Mouse (Mus musculus) intestine, embryonic 16.5 days (tissue): Measurements from ENCODE around the gene Aebp1. TPM values are rescaled to one million over a fixed set of nuclear protein-coding genes. Genes with fewer than 3 reads are reported as not detected.

Experiments
- ATAC-seq: fragments of 200-750 bp; cut with Nextera tagmentation; 2 replicates; pipeline ENCODE4 v1.8.0; 2017; ENCODE audit warnings: moderate TSS enrichment, moderate library complexity
- H3K27ac ChIP-seq: fragments of 300-500 bp; sonication (generic); 2 replicates; pipeline ENCODE4 v1.5.1; 2014; ENCODE audit warnings: mild to moderate bottlenecking, low read length
- H3K27me3 ChIP-seq: fragments of 300-500 bp; sonication (generic); replicated peaks from 2 replicates; pipeline ENCODE4 v1.6.1; 2014; ENCODE audit warnings: low read length, control low read depth, mixed read lengths; ENCODE audit not compliant: control insufficient read depth, insufficient read depth
- H3K36me3 ChIP-seq: fragments of 300-500 bp; sonication (generic); 2 replicates; pipeline ENCODE4 v1.6.1; 2014; ENCODE audit warnings: low read length, control low read depth; ENCODE audit not compliant: control insufficient read depth, insufficient read depth
- H3K4me1 ChIP-seq: fragments of 300-500 bp; sonication (generic); 2 replicates; pipeline ENCODE4 v1.6.1; 2014; ENCODE audit warnings: low read length, control low read depth, mixed read lengths; ENCODE audit not compliant: control insufficient read depth, insufficient read depth
- H3K4me2 ChIP-seq: fragments of 300-500 bp; sonication (generic); 2 replicates; pipeline ENCODE4 v1.6.1; 2014; ENCODE audit warnings: low read depth, low read length, control low read depth
- H3K4me3 ChIP-seq: fragments of 300-500 bp; sonication (generic); 2 replicates; pipeline ENCODE4 v1.5.1; 2014; ENCODE audit warnings: mild to moderate bottlenecking, low read length
- H3K9ac ChIP-seq: fragments of 300-500 bp; sonication (generic); 2 replicates; pipeline ENCODE4 v1.6.1; 2014; ENCODE audit warnings: low read depth, low read length
- H3K9me3 ChIP-seq: fragments of 300-500 bp; sonication (generic); 2 replicates; pipeline ENCODE4 v1.6.1; 2016; ENCODE audit warnings: low read length, control low read depth; ENCODE audit not compliant: control insufficient read depth
- WGBS: fragments of 180-500 bp; shearing (Covaris S2); extraction: QIAGEN DNeasy Blood & Tissue Kit; methylation state at CpG from one replicate; pipeline ENCODE4 v1.1.7; 2014; 5-methylcytosine and 5-hydroxymethylcytosine counted together
- polyA plus RNA-seq: library from polyadenylated mRNA; unstranded; fragments of >200 nt; fragmentation: Nextera tagmentation; extraction: Ambion mirVana; gene quantifications from 2 replicates; pipeline ENCODE4 v1.2.1, GENCODE M21; 2015

Gene Aebp1
- polyA plus RNA-seq, 1 experiment from 2014 or later: 38.4 TPM

- Histone ChIP-seq H3K27ac (no peak overlapping the region), H3K4me3 (no peak overlapping the region), H3K4me1 (no peaks in the 10 kb centered on the region), H3K4me2 (no peak overlapping the region), H3K36me3 (no peaks in the 10 kb centered on the region), H3K9ac (no peak overlapping the region), H3K9me3 (no peaks in the 10 kb centered on the region), H3K27me3 (no peaks in the 10 kb centered on the region)
- WGBS: 51% methylated on average over 4 of the region's 4 CpGs
- no peak for ATAC-seq
These were observed 10.6 kb upstream of the Aebp1 start for GRCm38 (mm10) chr11:5851021-5851736.

GRCm38 (mm10) chr11:5852314-5852713 lies 9.4 kb upstream of the Aebp1 start:
- H3K9me3 ChIP-seq: no peaks in the 10 kb centered on the region
- H3K4me2 ChIP-seq: no peak overlapping the region
- H3K9ac ChIP-seq: no peak overlapping the region
- H3K27ac ChIP-seq: no peak overlapping the region
- H3K36me3 ChIP-seq: no peaks in the 10 kb centered on the region
- no peak for ATAC-seq
- H3K4me1 ChIP-seq: no peaks in the 10 kb centered on the region
- 47% methylated on average over 1 of the region's 1 CpGs for WGBS
- no peak overlapping the region for H3K4me3 ChIP-seq
- no peaks in the 10 kb centered on the region for H3K27me3 ChIP-seq

GRCm38 (mm10) chr11:5855481-5855880 lies 6.3 kb upstream of the Aebp1 start:
- Histone ChIP-seq H3K4me1 (no peaks in the 10 kb centered on the region), H3K9ac (no peak overlapping the region), H3K36me3 (no peaks in the 10 kb centered on the region), H3K4me2 (no peak overlapping the region), H3K27me3 (no peaks in the 10 kb centered on the region), H3K9me3 (no peaks in the 10 kb centered on the region), H3K4me3 (no peak overlapping the region), H3K27ac (no peak overlapping the region)
- ATAC-seq: no peak

GRCm38 (mm10) chr11:5855902-5856301 lies 5.8 kb upstream of the Aebp1 start:
- Histone ChIP-seq H3K27ac (no peak overlapping the region; the same call in 1 of the 2 replicates), H3K4me2 (no peak overlapping the region), H3K27me3 (no peaks in the 10 kb centered on the region), H3K9me3 (no peaks in the 10 kb centered on the region), H3K4me3 (no peak overlapping the region), H3K4me1 (no peaks in the 10 kb centered on the region), H3K36me3 (no peaks in the 10 kb centered on the region), H3K9ac (no peak overlapping the region)
- WGBS: 48% methylated on average over 7 of the region's 7 CpGs
- ATAC-seq: peak; percentile 46; the same call in 1 of the 2 replicates

GRCm38 (mm10) chr11:5856479-5857130 lies 5.1 kb upstream of the Aebp1 start:
- no peaks in the 10 kb centered on the region for H3K9me3 ChIP-seq
- no peaks in the 10 kb centered on the region for H3K27me3 ChIP-seq
- H3K4me1 ChIP-seq: peaks cover 5% of the 10 kb centered on the region
- H3K36me3 ChIP-seq: no peaks in the 10 kb centered on the region
- no peak for ATAC-seq
- H3K4me2 ChIP-seq: no peak overlapping the region
- no peak overlapping the region for H3K4me3 ChIP-seq
- no peak overlapping the region for H3K27ac ChIP-seq
- 81% methylated on average over 8 of the region's 8 CpGs for WGBS
- H3K9ac ChIP-seq: no peak overlapping the region

- ATAC-seq: no peak
- Histone ChIP-seq H3K4me3 (no peak overlapping the region), H3K4me1 (peaks cover 13% of the 10 kb centered on the region), H3K27me3 (peaks cover 5% of the 10 kb centered on the region; the same call in 1 of the 2 replicates), H3K9me3 (no peaks in the 10 kb centered on the region), H3K4me2 (no peak overlapping the region), H3K27ac (no peak overlapping the region), H3K36me3 (no peaks in the 10 kb centered on the region), H3K9ac (no peak overlapping the region)
- WGBS: 74% methylated on average over 1 of the region's 1 CpGs
These were observed 3.0 kb upstream of the Aebp1 start for GRCm38 (mm10) chr11:5858723-5859122.

- ATAC-seq: no peak
- Histone ChIP-seq H3K36me3 (no peaks in the 10 kb centered on the region), H3K4me2 (no peak overlapping the region), H3K9me3 (no peaks in the 10 kb centered on the region), H3K9ac (no peak overlapping the region), H3K27ac (no peak overlapping the region), H3K4me3 (no peak overlapping the region), H3K4me1 (peaks cover 13% of the 10 kb centered on the region), H3K27me3 (peaks cover 5% of the 10 kb centered on the region; the same call in 1 of the 2 replicates)
- 85% methylated on average over 13 of the region's 13 CpGs for WGBS
These were observed 1.7 kb upstream of the Aebp1 start for GRCm38 (mm10) chr11:5859883-5860550.

GRCm38 (mm10) chr11:5860639-5861038 lies 1.1 kb upstream of the Aebp1 start:
- 0 out of 2 replicates have a peak, but pooled peaks have one; percentile 9 for ATAC-seq
- H3K27me3 ChIP-seq: peaks cover 5% of the 10 kb centered on the region; the same call in 1 of the 2 replicates
- no peak overlapping the region for H3K27ac ChIP-seq
- H3K9me3 ChIP-seq: no peaks in the 10 kb centered on the region
- WGBS: 60% methylated on average over 6 of the region's 6 CpGs
- no peak overlapping the region for H3K4me3 ChIP-seq
- peaks cover 13% of the 10 kb centered on the region for H3K4me1 ChIP-seq
- H3K4me2 ChIP-seq: no peak overlapping the region
- no peaks in the 10 kb centered on the region for H3K36me3 ChIP-seq
- H3K9ac ChIP-seq: no peak overlapping the region

- WGBS: 19% methylated on average over 15 of the region's 15 CpGs
- H3K4me3 ChIP-seq: peak overlapping the region; percentile 57
- peaks cover 5% of the 10 kb centered on the region; the same call in 1 of the 2 replicates for H3K27me3 ChIP-seq
- ATAC-seq: peak; percentile 21; the same call in 1 of the 2 replicates
- no peaks in the 10 kb centered on the region for H3K9me3 ChIP-seq
- H3K4me1 ChIP-seq: peaks cover 13% of the 10 kb centered on the region
- H3K4me2 ChIP-seq: peak overlapping the region; percentile 79
- peak overlapping the region; percentile 76 for H3K9ac ChIP-seq
- no peaks in the 10 kb centered on the region for H3K36me3 ChIP-seq
- no peak overlapping the region for H3K27ac ChIP-seq
These were observed 803 bp downstream of the Aebp1 start for GRCm38 (mm10) chr11:5862394-5863105.
